Mouse (Mus musculus): ENCODE measurements around the gene Tmem82.
A peak's percentile ranks its signal among the peaks of the same experiment; 100 is the strongest.
"Not testable (repeated sequence)": the region's sequence is repeated elsewhere in the genome, so short reads cannot be mapped to it uniquely, and the experiment has no call there.

Gene Tmem82

DNA sequence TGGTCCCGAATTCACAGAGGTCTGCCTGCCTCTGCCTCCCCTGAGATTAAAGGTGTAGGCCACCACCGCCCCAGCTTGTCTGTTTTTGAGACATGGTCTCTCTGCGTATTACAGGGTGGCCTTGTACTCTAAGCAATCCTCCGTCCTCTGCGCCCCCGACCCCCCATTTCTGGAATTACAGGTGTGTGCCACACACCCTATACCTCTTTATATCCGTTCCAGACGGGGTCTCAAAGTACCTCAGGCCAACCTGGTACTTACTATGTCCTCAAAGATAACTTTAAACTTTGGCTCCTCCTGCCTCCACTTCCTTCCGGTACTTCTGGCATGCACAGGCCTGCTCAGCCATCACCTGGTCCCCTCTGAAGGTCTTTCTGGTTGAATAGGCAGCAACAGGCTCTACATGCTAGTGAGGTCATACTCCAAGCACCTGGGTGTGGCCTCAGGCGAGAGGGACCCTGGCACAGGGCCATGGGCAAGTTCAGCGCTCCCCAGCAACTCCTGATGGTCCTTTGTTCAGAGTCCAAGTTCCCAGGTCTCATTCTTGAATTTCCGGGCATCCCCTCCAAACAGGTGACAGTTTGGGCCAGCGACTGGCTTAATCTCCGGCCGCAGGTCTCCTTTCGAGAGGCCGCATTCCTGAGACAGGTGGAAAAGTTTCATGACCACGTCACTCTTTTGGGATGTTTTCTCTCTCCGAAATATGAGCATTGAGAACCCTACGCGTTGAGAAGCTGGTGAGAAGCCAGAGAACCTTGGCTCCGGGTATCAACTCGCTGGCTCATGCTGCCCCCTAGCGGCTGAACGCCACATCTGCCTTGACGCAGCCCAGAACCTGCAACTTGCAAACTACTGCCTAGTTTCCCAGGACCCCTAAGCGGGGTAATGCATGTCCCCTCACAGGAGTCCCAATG lies 43.4 kb downstream of the Tmem82 start:
- DNase-seq (ENCODE audit: low read depth, low spot score): no peak

- no peak for DNase-seq (ENCODE audit: low read depth, low spot score)
These were observed 45.0 kb downstream of the Tmem82 start for GRCm38 (mm10) chr4:141573359-141573966.

DNA sequence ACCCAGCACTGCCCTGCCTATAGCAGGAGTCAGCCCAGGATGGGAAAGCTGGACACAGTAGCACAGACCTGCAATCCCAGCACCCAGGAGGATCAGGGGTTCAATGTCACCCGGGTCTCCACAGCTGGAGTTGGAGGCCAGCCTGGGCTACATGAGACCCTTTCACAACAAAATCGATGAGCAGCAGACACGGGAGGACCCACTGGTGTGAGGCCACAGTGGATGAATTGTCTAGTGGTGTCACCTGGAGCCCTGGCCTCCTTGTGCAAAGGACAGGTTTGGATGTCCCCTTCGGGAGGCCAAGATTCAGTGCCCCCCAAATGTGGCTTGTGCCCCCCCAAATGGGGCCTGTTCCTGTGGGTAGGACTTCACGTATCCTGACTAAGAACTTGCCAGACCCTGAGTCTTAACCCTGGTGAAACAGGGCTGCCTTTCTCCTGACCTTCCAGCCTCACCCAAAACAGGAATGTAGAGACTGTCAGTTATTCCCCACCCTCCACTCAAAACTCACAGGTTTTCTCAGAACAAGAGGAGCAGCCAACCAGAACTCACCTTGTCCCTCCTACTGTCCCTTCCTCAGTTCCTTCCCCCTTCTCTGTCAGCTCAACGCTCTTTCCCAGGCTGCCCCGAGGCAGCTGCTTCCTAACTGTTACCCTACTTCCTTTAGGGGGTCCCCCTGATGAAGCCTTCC lies 45.6 kb downstream of the Tmem82 start:
- no peak for DNase-seq (ENCODE audit: low read depth, low spot score)

DNA sequence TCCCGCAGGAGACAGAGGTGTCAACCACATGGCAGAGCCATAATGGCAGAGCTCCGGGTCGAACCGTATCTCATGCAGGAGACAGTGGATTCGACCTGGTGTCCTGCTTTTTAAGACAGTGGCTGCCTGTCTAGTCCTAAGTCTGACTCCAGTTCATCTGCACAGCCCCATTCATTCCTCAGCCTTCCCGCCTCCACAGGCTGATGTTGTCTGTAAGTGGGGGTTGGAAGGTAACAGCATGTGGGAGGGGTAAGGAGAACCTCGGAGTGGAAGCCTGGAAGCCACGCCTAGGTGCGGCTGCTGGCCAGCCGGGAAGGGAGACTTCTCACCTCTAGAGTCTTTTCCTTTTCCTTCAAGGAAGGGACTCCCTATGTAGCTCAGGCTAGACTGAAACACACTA lies 46.5 kb downstream of the Tmem82 start:
- DNase-seq (ENCODE audit: low read depth, low spot score): no peak

GRCm38 (mm10) chr4:141571337-141571739 lies 47.1 kb downstream of the Tmem82 start:
- no peak for DNase-seq (ENCODE audit: low read depth, low spot score)

- DNase-seq (ENCODE audit: low read depth, low spot score): no peak
These were observed 47.6 kb downstream of the Tmem82 start for GRCm38 (mm10) chr4:141570821-141571220.

- DNase-seq (ENCODE audit: low read depth, low spot score): peak; percentile 88
These were observed 48.4 kb downstream of the Tmem82 start for GRCm38 (mm10) chr4:141570004-141570403.

- DNase-seq (ENCODE audit: low read depth, low spot score): no peak
These were observed 49.5 kb downstream of the Tmem82 start for GRCm38 (mm10) chr4:141568966-141569365.

DNA sequence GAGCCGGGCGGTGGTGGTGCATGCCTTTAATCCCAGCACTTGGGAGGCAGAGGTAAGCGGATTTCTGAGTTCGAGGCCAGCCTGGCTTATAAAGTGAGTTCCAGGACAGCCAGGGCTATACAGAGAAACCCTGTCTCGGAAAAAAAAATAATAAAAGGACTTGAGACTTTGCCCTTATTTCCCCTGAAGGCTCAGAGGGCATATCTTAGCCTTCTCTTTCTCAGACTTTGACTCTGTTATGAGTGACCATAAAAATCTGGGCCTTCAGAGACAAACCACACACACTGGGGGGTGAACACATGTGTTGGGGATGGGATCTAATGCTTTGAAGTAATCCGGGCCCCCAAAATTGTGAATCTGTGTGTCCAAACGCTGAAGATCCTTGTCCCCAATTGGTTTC lies 51.3 kb downstream of the Tmem82 start:
- DNase-seq (ENCODE audit: low read depth, low spot score): not testable (repeated sequence)

- DNase-seq (ENCODE audit: low read depth, low spot score): no peak
These were observed 52.2 kb downstream of the Tmem82 start for GRCm38 (mm10) chr4:141566187-141566586.

- DNase-seq (ENCODE audit: low read depth, low spot score): no peak
These were observed 53.1 kb downstream of the Tmem82 start for GRCm38 (mm10) chr4:141565325-141565724.

- DNase-seq (ENCODE audit: low read depth, low spot score): no peak
These were observed 53.8 kb downstream of the Tmem82 start for GRCm38 (mm10) chr4:141564660-141565059.

DNA sequence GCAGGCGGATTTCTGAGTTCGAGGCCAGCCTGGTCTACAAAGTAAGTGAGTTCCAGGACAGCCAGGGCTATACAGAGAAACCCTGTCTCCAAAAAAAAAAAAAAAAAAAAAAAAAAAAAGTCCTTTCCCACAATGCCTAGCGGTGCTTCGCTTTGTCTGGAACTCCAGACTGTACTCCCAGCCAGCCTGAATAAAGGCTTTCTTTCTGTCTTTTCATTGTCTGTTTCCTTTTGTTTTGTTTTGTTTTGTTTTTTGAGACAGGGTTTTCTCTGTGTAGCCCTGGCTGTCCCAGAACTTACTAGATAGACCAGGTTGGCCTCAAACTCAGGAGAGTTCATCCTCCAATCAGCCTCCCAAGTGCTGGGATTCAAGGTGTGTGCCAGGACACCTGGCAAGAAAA lies 54.2 kb downstream of the Tmem82 start:
- DNase-seq (ENCODE audit: low read depth, low spot score): no peak
